Mouse (Mus musculus) urinary bladder, adult 2 months (tissue): ENCODE results near the gene Mab21l3. TPM values are rescaled to one million over a fixed set of nuclear protein-coding genes. Genes with fewer than 3 reads are reported as not detected.

Experiments used
- DNase-seq: peaks from one replicate; pipeline ENCODE4 v3.0.0; 2022; ENCODE audit warnings: low spot score
- polyA plus RNA-seq: library from polyadenylated mRNA; depleted of rRNA; stranded (reverse); fragments of >200 nt; gene quantifications from 2 replicates; pipeline ENCODE4 v1.2.3, GENCODE M21; 2012

The Mab21l3 gene
- polyA plus RNA-seq, 1 experiment: 1.7 TPM

DNA sequence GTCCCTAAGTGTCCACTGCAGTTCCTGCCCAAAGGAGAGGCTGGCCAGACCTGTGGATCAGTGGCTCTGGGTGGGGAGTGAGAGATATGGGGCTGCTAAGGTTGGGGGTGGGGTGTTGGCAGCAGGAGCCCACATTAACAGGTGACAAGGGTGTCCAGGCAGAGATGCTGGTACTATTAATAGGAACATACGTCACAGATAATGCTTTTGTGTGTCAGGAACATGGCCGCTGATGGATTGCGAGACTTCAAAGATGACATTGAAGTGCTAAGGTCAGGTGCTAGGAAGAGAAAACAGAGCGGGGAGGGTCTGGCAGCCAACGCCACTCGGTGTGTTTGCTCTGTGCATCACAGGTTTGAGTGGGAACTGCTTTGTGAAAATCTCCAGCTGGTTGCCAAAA is 44.4 kb downstream of the Mab21l3 start:
- DNase-seq: no peak

DNA sequence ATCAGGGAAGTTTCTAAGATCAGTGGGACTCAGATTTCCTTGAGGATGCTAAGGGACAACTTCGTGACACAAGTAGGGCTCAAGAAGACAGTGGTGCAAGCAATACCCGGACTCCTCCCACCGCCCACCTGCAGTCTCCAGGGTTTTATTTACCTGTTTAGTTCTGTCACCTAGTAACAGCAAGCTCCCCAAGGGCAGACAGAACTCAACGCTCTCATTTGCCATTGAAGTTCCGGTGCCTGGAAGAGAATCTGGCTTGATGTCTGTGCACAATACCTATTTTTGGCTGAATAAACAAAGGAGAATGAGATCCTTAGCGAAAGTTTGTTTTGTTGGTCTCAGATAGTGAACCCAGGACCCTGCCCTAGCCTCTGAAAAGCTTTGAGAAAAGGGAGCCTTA is 45.0 kb downstream of the Mab21l3 start:
- DNase-seq: no peak

DNA sequence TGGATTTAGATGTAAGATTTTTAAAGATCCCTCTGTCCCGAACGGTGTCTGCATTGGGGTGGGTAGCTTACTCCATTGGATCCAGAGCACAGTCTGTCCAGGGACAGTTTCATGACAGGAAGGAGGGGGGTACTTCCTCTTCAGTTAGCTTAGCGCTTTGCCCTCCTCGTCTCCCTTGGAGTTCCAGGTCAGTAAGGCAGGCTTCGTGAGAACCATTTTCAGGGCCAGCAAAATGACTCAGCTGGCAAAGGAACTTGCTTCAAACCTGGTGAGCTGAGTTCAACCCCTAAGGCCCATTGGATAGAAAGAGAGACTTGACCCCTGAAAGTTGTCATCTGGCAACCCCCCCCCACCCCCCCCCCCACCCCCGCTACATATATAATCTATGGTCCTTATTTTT is 46.0 kb downstream of the Mab21l3 start:
- no peak for DNase-seq

DNA sequence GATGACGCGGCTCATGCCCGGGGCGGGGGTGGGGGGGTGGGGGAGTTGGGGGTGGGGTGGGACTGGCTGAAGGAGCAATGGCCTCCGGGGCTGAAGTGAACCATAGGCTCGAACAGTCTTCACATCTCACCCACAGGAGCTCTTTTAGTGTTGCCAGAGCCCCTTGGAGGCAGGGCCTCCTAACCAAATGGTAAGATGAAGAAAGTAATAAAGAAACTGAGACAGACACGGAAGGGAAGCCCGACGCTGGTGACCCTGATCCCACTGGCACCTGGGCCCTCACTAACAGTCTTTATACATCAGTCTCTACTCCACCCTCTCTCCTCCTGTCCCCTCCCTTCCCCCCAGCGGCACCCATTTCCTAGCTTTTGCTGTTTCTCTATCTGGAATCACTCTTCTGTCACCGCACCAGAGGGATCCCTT is 48.2 kb downstream of the Mab21l3 start:
- DNase-seq: no peak

DNA sequence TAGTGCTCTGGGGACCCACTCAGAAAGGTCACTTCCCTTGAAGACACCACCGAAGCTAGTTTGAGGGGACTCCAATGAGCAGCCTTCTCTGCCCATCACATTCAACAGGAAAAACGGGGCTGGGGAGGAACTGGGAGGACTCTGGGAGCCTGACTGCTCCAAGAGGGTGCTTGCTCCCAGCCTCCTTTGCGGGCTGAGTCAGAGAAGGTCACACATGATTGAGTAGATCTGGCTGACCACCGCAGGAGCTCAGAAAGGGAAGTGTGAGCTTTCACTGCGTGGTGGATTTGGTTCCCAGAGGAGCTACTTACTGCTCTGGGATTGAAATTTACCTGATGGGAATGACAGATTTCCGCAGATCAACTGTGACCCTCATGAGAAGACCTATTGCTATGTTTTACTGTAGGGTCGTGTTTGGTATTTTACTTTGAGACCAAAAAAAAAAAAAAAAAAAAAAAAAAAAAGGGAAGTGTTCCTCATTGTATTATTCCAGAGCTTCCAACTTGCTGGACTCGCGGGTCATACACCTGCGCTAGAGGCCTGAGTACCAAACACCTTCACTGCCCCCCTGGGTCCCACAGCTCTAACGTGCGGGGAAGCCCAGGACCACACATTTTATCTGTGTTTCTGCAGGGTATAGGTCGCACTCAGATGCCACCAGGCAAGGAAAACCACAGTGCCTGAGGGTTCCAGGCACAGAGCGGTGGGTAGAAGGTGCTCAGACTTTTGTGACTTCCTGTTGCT is 48.7 kb downstream of the Mab21l3 start:
- no peak for DNase-seq

DNA sequence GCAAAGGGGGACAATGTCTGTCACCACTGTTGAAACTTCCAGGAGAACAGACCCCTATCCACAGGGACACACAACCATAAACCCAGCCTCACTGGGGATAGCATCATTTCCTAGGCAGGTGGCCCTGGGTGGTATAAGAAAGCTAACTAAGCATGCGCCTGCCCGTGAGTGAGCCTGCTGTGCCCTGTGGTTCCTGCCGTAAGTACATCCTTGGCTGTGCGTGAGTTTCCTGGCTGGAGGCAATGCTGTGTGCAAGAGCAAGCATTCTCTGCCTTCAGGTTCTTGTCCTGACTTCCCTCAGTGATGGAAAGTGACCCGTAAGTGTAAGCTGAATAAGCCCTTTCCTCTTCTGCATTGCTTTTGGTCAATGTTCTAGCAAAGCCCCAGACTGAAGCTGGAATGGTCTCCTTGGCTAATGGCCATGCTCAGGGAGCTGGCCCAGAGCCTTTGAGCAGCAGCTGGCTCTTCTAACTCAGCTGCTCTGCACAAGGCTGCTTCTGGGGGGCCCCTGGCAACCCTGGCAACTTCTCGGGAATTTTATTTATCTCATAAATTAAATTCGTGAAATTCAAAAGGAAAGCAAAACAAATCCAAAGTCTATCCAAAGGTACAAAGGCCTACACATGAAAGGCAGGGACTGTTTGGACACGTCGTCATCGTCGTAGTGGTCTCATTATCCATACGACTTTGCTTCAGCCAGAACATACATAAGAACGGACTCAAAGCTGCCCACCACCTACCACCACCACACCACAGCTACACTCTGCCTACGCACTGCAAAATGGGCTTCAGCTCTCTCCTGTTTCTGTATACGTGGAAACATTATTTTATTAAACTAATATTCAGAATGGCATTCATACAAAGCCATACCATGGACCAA is 50.7 kb downstream of the Mab21l3 start:
- no peak for DNase-seq

DNA sequence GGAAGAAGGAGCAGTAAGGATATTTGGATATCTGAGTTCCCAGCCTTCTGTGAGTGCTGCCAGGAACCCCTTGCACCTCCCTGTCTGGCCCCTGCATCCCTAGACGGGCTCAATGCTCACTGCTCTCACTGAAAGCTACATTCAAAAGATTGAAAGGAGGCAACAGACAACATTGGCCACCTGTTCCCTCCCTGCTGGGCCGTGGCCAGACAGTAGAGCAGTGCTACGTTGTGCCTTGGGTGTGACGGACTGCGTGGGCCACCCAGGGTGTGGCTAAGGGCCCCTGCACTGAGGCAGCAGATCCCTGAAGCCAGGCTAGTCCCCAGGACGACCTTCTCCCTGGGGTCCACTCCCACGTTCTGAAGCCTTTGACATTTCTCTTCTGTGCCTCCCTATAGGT is 52.5 kb downstream of the Mab21l3 start:
- DNase-seq: no peak

DNA sequence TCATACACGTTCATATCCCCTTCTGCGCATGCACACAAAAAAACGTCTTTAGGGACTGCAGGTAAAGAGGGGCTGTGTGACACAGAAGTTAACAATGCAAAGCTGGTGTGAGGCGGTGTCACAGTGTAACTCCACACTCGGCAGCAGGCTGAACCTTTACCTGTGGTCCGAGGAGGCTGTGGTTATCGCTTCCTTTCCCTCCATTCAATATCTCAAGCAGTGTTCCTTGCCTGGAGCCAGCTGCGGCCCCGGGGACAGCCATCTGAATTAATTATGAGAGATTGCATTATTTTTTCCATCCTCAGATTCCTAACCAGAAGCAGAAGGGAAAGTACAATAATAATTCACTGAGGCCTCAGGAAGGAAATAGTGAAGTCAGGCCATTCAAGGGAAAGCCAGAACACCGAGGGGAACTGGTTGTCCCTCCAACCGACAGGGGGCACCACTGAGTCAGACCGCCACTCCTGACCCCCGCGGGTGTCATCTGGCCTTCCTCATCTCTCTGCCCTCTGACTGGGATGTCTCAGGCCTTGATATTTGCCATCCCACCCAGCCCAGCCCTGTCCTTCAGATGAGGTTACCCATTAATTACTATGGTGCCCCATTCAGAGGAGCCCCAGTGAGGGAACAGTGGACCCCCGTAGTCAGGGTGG is 53.2 kb downstream of the Mab21l3 start:
- no peak for DNase-seq

DNA sequence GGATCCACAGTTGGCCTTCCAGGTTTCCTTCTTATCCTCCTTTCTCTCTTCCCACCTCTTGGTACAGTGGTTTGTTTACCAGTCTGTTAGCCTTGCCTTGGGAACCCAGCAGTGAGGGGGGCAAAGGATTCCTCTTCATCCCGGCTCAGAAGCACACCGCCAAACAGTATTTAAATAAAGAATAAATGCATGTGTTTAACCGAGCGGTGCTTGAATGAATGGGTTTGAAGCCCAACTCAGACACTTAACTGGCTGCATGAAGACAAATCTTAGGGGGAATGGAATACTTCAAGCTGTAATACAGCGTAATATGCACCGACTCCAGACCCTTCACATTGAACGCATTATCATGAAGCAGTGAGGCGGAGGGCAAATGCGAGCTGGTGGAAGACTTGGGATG is 54.1 kb downstream of the Mab21l3 start:
- DNase-seq: no peak

DNA sequence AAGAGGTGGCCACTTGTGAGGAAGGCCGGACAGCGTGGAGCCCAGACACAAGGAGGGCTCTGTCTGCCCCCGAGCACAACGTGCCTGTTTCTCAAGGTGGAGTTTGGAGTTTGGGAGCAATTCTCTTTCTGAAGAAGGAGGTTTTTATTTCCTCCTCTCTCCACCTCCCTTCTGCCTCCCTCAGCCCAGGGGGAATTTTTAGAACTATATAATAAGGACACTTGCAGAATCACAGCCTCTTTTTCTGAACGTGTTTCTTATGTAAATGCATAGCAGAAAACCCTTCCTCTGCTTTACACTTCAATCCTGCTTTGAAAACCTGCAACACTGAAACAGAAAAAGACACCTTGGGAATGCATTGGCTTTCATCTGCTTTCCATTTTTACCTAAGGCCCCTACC is 54.7 kb downstream of the Mab21l3 start:
- no peak for DNase-seq

DNA sequence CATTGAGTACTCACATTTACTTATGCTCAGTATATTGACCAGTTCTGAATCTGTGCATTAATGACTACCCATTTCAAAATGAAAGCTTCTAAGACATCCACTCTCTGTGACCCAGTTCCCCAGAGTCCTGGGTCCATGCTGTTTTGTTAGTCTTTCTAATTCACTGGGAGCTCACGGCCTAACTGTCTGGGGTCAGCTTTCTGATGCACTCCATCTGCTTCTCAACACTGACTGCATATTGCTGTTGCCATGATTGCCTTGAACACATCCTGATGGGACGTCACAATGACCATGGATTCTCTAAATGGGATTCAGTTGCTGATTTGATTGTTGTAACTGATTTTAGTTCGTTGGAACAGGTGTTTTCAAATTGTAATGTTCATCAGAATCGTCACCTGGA is 56.6 kb downstream of the Mab21l3 start:
- no peak for DNase-seq

DNA sequence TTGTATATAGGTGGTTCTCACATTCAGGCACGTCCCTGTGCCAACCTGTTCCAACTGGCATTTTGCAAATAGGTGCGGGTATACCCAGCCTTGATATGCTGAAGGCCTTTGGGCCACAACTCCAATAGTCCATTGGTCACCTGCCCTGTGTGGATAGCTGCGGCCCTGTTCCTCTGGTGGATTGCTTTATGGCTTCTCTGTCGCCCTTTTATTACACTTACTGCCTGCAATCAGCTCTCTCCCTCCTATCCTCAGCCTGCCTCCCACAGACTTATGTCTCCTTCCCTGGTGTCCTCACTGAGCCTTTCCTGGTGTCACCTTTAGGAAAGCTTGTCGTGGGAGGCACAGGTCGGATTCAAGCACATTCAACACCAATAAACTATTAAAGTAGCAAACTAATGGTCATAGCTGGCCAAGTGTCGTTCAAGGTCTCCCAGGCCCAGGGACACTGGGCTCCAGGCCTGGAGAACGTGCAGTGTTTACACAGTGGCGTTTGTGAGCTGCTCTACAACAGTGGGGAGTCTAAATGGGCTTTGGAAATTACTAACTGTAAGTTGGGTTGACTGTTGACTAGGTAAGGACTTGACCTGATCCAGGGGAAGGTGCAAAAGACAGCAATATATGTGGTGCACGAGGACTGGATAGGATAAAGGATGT is 63.9 kb downstream of the Mab21l3 start:
- no peak for DNase-seq

DNA sequence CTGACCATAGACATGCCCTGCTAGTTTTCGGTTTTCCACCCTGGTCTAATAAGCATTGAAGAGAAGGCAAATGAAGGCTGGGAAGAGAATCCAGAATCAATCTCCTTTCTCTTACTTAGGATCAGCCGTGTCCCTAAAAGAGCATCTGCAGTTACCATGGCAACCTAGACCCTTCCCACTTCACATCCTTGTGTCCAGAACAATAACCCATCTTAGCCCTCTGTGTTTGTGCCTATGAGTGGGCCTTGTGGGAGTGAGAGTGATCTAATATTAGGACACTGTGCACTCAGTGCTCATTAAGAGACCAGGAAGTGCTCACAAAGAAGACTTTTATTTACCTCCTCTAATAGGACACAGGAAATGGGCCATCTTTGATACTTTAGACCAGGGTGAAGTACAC is 65.0 kb downstream of the Mab21l3 start:
- no peak for DNase-seq

DNA sequence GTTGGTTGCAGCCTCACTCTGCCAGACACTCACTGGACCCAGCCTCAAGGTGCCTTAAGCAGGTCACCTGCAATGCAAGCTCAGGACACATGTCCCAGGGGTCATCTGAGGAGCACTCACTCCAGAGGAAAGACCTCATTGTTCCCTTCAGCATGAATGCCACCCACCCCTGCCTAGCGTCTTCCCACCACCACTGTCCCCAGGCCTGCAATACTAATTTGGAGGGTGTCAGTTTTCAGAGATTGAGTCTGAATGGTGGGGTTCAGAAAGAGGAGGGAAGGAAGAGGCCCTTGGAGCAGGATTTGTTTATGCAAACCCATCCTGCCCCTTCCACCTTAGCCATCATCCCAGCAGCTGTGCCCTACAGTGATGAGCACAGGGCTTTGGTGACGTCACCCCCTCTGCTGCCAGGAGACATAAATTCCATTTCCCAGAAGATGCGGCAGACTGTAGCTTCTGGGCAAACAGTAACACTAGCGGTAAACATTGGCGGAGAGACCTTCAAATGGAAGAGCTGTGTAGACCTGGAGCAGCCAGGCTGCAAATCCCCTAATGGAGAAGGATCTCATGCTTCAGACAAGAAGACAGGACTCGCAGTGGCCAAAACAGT is 67.8 kb downstream of the Mab21l3 start:
- DNase-seq: no peak

DNA sequence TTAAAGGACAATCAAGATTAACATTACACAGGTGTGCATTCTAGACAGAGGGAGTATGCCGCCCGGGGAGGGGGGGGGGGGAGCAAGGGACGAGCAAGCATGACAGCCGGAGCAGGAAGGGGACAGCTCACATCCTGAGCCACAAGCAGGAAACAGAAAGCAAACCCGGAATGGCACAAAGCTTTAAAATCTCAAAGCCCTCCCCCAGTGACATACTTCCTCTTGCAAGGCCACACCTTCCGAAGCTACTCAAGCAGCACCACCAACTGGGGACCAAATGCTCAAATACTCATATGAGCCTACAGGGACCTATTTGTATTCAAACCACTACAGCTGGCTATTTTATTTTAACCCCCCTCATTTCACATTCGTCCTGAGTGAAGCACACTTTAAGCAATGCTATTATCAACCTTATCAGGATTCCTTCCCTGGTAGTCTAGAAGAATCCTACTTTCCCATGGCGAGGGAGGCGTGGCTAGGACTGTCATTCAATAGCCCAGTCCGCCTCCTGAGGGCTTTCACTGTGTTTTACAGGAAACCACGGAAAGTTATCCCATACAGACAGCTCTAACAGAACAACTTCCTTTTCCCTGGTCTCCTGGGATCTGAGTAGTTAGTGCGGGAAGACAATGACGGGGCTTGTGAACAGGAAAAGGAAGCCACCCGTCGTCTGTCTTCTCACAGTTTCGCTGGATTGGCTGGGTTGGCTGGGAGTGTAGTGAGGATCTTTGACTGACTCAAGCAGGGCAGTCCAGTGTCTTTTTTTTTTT is 69.7 kb downstream of the Mab21l3 start:
- no peak for DNase-seq

DNA sequence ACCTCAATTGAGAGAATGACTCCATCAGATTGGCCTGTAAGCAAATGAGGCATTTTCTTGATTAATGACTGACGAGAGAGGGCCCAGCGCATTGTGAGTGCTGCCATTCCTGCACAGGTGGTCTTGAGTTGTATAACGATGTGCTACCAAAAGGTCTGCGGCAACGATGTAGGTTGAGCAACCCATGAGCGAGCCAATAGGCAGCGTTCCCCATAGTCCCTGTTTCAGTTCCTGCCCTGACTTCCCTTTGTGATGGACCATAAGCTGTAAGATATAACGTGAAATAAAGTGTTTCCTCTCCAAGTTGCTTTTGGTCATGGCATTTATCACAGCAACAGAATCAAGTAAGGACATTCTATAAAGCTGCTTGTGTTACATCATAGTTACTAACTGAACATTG is 73.0 kb downstream of the Mab21l3 start:
- DNase-seq: no peak

DNA sequence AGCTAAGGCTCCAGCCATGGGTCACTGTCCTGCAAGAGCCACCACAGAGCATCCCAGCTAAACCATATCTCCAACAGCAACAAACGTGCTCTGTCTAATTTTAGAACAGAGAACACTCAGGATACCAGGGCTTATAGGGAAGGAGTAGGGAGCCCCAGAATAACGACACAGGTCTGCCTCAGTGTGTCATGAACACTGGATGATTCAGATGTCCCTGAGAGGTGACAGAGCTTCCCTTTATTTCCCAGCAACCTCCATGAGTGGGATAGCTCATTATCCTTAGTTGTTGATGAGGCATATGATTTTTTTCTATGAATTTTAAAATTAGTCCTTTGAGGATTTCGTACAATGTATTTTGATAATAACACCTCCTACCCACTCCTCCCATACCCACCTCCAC is 78.2 kb downstream of the Mab21l3 start:
- DNase-seq: no peak

DNA sequence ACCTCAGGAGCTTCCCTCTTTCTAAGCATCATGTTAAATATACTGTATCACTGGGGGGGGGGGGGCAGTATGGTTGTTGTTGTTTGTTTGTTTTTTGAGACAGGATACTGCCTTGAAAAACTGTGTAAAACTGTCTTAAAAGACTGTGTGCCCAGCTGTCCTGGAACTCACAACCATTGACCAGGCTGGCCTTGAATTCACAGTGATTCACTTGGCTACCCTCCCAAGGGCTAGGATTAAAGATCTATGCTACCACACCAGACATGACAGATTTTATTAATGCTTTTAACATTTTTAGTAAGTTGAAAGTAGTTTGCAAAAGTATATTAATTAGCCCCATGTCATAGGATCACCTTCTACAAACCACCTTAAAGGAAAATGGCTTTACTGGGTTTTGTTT is 85.2 kb downstream of the Mab21l3 start:
- no peak for DNase-seq
